Mouse (Mus musculus) C2C12 (cell line): ENCODE results near the gene Otulin. TPM values are rescaled to one million over a fixed set of nuclear protein-coding genes. Genes with fewer than 3 reads are reported as not detected.

ENCODE experiments used
- H3K27me3 ChIP-seq: one replicate; pipeline ENCODE4 v1.6.1; 2011; ENCODE audit not compliant: control insufficient read depth, insufficient read depth, insufficient read length
- H3K36me3 ChIP-seq: one replicate; pipeline ENCODE4 v1.6.1; 2011; ENCODE audit not compliant: control insufficient read depth, insufficient read depth
- H3K4me3 ChIP-seq: one replicate; pipeline ENCODE4 v1.5.1; 2011; ENCODE audit warnings: mild to moderate bottlenecking, control low read depth; ENCODE audit not compliant: poor library complexity, insufficient read depth, severe bottlenecking
- H3K79me2 ChIP-seq: one replicate; pipeline ENCODE4 v1.6.1; 2011; ENCODE audit not compliant: control insufficient read depth, insufficient read depth
- H3K79me3 ChIP-seq: one replicate; pipeline ENCODE4 v1.6.1; 2011; ENCODE audit warnings: low read depth, control low read depth
- H3ac ChIP-seq: one replicate; pipeline ENCODE3; 2011; ENCODE audit warnings: low read depth; ENCODE audit not compliant: control insufficient read depth, insufficient read length
- CEBPB ChIP-seq: IDR thresholded peaks from one replicate; pipeline ENCODE4 v1.6.1; 2011; ENCODE audit warnings: low read depth, mild to moderate bottlenecking, control low read depth, moderate library complexity
- CTCF ChIP-seq: IDR thresholded peaks from one replicate; pipeline ENCODE4 v1.5.1; 2011; ENCODE audit not compliant: control insufficient read depth, insufficient read depth, insufficient read length
- FOSL1 ChIP-seq: IDR thresholded peaks from one replicate; pipeline ENCODE4 v1.8.0; 2011; ENCODE audit warnings: mild to moderate bottlenecking, low read length; ENCODE audit not compliant: poor library complexity, insufficient read depth, severe bottlenecking
- MAX ChIP-seq: IDR thresholded peaks from one replicate; pipeline ENCODE4 v1.6.1; 2011; ENCODE audit warnings: mild to moderate bottlenecking, control low read depth
- MYOD1 ChIP-seq: IDR thresholded peaks from one replicate; pipeline ENCODE4 v1.6.1; 2011; ENCODE audit warnings: low read depth; ENCODE audit not compliant: control insufficient read depth, insufficient read length
- MYOG ChIP-seq: IDR thresholded peaks from one replicate; pipeline ENCODE4 v1.6.1; 2011; ENCODE audit not compliant: control insufficient read depth, insufficient read length; ENCODE audit errors: extremely low read depth
- USF1 ChIP-seq: IDR thresholded peaks from one replicate; pipeline ENCODE4 v1.6.1; 2011; ENCODE audit warnings: low read depth, mild to moderate bottlenecking, control low read depth, moderate library complexity
- polyA plus RNA-seq: library from polyadenylated mRNA; unstranded; fragments of >200 nt; fragmentation: generic; extraction: Trizol; gene quantifications from one replicate; pipeline ENCODE4 v1.2.1, GENCODE M21; 2012; ENCODE audit warnings: missing spikeins

Gene Otulin
- polyA plus RNA-seq, 1 experiment: 48.8 TPM

DNA sequence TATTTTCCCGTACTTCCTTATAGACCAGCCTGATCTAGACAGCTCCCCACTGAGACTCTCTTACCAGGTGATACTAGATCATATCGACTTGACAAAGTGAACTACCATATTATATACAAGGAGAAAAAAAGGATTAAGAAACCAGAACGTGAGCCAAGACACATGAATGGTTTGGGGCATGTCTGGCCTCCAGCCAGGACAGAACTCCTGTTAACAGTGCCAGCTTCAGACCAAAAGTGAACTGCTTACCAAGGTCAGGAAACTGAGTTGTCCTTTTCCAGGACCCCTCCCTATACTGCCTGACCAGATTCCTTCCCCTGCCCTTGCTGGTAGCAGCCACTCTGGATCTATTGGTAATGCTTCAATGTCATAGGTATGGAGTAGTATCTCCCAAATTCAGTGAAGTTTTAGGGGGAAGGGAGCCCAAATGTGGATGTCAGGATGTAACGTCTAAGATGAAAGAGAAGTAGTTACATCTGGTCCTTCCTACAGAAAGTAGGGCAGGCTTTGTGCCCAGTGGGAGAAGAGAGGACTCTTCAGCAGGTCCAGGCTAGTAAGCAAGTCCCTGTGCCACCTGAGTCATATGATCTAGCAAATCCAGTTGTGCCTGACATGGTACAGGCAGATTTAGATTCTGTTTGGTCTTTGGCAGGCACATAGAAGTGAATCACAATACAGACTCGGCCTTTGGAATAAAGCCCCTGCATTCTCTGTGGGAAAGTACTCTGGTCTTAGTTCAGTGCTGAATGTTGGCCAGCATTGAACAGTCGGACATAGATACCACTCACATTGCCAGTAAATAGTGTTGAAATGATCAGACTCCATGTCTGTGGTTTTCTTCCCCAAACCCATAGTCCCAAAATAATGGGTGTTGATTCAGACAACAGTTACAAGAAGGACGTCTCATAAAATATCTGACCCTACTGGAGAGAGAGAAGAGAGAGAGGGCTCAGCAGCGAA, 3.7 kb upstream of the Otulin start:
- H3K79me3 ChIP-seq: peaks cover 10% of the 10 kb centered on the region

DNA sequence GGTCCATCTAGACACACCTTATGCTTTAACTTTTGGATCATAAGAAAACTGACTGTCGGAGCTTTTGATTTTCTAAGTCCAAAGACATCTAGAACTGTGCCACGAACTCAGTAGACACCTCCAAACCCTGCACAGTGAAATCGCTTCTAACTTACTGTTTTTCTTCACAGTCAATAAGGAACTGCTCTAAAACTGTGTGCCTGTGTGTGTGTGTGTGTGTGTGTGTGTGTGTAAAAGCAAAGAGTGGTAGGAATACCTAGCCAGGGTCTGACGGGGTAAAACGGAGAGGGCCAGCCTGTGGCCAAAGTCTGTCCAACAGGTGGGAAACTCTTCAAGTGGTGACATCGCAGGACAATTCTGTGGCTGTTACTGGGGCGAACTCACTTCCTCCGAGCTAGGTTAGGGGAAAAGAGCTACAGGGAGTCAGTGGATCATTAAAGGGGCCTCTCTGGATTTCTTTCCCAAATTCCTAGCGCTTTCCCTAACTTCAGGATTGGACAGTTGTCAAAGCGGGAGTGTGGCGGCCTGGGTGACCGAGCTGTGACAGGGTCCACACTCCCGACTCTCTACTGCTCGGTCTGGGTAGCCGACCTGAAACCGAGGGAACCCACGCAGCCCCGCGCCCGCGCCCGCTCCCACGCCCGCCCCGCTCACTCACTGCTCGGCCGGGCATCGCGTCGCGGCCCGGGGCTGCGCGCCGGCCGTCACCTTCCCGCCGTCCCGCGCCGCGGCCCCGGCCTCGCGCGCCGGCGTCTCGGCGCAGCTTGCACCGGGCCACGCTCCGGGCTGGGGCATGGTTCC, 493 bp downstream of the Otulin start:
- peaks cover 51% of the 10 kb centered on the region for H3K79me3 ChIP-seq
- H3ac ChIP-seq: peak overlapping the region; percentile 96
- H3K36me3 ChIP-seq: peaks cover 36% of the 10 kb centered on the region
- H3K27me3 ChIP-seq: peaks cover 5% of the 10 kb centered on the region
- peak overlapping the region; percentile 79 for H3K4me3 ChIP-seq
- TF ChIP-seq USF1 (no peak), MYOG (no peak), MAX (no peak), CEBPB (no peak), CTCF (no peak), FOSL1 (no peak), MYOD1 (no peak)
- peaks cover 63% of the 10 kb centered on the region for H3K79me2 ChIP-seq

More for the DNA sequence above, 3.7 kb upstream of the Otulin start:
- Histone ChIP-seq H3K79me2 (peaks cover 21% of the 10 kb centered on the region), H3K4me3 (no peak overlapping the region), H3K27me3 (peaks cover 12% of the 10 kb centered on the region), H3K36me3 (no peaks in the 10 kb centered on the region), H3ac (no peak overlapping the region)
- TF ChIP-seq FOSL1: no peak

DNA sequence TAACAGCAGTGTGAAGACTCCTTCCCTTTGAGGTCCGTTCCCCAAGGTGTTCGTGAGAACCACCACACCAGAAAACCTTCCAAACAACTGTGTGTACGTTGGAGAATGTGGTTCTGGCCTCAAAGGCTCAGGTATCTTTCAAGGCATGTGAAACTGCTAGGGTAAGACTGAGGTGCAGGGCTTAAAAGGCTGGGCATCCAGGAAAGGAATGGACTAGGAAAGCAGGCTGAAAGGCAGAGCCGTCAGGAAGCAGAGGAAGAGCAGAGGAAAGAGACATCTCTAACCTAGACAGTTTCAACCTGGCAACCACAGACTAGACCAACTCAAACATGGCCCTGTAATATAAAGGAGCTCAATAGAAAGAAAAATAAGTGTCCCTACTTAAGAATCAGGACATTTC, 1.4 kb downstream of the Otulin start:
- peaks cover 60% of the 10 kb centered on the region for H3K79me3 ChIP-seq
- no peak overlapping the region for H3ac ChIP-seq
- no peaks in the 10 kb centered on the region for H3K27me3 ChIP-seq
- peaks cover 44% of the 10 kb centered on the region for H3K36me3 ChIP-seq
- peaks cover 73% of the 10 kb centered on the region for H3K79me2 ChIP-seq
- H3K4me3 ChIP-seq: peak overlapping the region; percentile 79
- TF ChIP-seq CEBPB (no peak), MAX (no peak), FOSL1 (no peak), CTCF (no peak), MYOG (no peak), MYOD1 (no peak), USF1 (no peak)

DNA sequence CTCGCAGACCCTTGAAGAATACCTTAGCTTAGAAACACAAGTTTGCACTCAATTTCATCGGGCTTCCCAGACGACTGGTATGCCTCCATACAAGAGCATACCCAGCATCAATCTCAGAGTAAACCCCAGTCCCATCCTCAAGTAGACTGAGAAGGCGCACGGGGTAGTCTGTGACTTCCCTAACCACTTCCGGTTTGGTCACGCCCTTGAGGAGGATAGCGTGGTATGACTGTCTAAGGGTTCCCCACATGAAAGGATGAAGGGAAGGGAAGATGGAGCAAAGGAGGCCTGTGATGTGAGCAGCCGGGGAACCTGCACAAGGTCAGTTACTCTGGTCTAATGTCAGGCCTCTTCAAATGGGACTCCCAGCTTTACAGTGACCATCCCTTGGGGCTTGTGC, 2.7 kb downstream of the Otulin start:
- peaks cover 85% of the 10 kb centered on the region for H3K79me2 ChIP-seq
- TF ChIP-seq MYOG (no peak), CTCF (no peak), MYOD1 (no peak), USF1 (no peak), FOSL1 (no peak), MAX (no peak), CEBPB (no peak)
- peaks cover 55% of the 10 kb centered on the region for H3K36me3 ChIP-seq
- H3K4me3 ChIP-seq: no peak overlapping the region
- H3ac ChIP-seq: no peak overlapping the region
- no peaks in the 10 kb centered on the region for H3K27me3 ChIP-seq
- peaks cover 72% of the 10 kb centered on the region for H3K79me3 ChIP-seq

DNA sequence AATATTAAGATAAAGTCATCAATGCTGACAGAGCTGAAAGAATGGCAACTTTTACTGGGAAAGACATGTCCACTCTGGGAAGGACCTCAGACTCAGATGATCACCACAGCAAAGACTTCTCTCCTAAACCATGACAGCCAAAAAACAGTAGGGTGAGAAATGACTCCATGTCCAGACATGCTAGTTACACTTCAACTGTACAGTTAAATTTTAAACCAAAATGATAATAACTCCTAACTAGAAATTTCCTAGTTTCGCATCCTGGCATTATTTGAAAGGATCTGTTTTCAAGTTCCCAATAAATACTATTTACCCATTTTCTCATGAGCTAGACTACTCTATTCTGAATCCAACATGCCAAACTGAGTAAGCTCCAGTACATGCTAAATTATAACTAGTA, 4.2 kb downstream of the Otulin start:
- Histone ChIP-seq H3K79me2 (peaks cover 99% of the 10 kb centered on the region), H3K36me3 (peaks cover 65% of the 10 kb centered on the region), H3ac (no peak overlapping the region), H3K27me3 (no peaks in the 10 kb centered on the region), H3K79me3 (peaks cover 77% of the 10 kb centered on the region), H3K4me3 (no peak overlapping the region)
- TF ChIP-seq MAX (no peak), CEBPB (no peak), FOSL1 (no peak), CTCF (no peak), USF1 (no peak), MYOG (no peak), MYOD1 (no peak)
